Comparison of ENCODE assay signal across 7 mouse cellular contexts in the genomic region with DNA sequence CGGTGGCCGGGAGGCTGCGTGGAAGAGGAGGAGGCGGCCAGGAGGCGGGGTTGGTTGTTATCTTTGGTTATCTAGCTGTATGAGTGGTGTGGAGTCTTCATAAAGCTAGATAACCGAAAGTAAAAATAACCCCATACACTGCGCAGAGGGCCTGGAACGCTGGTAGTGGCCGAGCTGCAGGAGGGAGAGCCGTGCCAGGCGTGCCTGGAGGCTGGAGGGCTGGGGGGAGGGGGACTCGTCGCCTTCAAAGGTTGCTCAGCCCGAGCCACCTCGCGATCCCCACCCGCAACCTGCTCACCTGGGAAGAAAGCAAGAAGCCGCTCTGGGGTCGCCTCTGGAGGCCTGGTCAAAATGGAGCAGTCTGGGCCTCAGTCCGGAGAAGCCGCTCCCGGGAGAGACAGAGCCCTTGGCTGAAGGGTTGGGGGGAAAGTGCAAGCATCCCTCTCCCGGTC. TPM values are rescaled to one million over a fixed set of nuclear protein-coding genes. Genes with fewer than 3 reads are reported as not detected.
DNase-seq lines count a peak whose midpoint lies in the region; ATAC-seq and TF ChIP-seq lines count a peak whose summit lies in the region.

No protein-coding gene starts in this region.

- peak overlapping the region; percentile 14; the same call in 1 of the 2 replicates for H3K4me2 ChIP-seq in embryonic facial prominence, embryonic 11.5 days (ENCODE audit: low read depth, low read length)
- peak overlapping the region; percentile 59 for H3K4me2 ChIP-seq in intestine, postnatal 0 days (replicated peaks; ENCODE audit: low read depth)
- H3K4me2 ChIP-seq in neural tube, embryonic 12.5 days (replicated peaks): peak overlapping the region; percentile 81

- peak overlapping the region; percentile 73; the same call in 1 of the 2 replicates for H3K4me3 ChIP-seq in testis, adult 2 months (ENCODE audit: control insufficient read depth, low read depth, low read length)
- H3K4me3 ChIP-seq in embryonic facial prominence, embryonic 11.5 days (ENCODE audit: low read depth, low read length): peak overlapping the region; percentile 25
- H3K4me3 ChIP-seq in intestine, postnatal 0 days (ENCODE audit: low read depth, low read length): peak overlapping the region; percentile 38
- peak overlapping the region; percentile 76 for H3K4me3 ChIP-seq in neural tube, embryonic 12.5 days

- H3K27ac ChIP-seq in testis, adult 2 months (ENCODE audit: control insufficient read depth, insufficient read depth, low read depth, low read length): no peak overlapping the region
- H3K27ac ChIP-seq in embryonic facial prominence, embryonic 11.5 days (replicated peaks; ENCODE audit: low read depth, low read length): no peak overlapping the region
- H3K27ac ChIP-seq in intestine, postnatal 0 days (ENCODE audit: low read depth, low read length): no peak overlapping the region
- peak overlapping the region; percentile 87 for H3K27ac ChIP-seq in neural tube, embryonic 12.5 days

- H3K9me3 ChIP-seq in embryonic facial prominence, embryonic 11.5 days (replicated peaks; ENCODE audit: control insufficient read depth, low read length): no peaks in the 10 kb centered on the region
- H3K9me3 ChIP-seq in intestine, postnatal 0 days (ENCODE audit: control insufficient read depth): no peaks in the 10 kb centered on the region
- H3K9me3 ChIP-seq in neural tube, embryonic 12.5 days: no peaks in the 10 kb centered on the region

- TF ChIP-seq POLR2A in testis, adult 2 months (IDR thresholded peaks at IDR 0.05; ENCODE audit: control insufficient read depth, low read depth, low read length): no peak

- 0 out of 2 replicates have a peak overlapping the region, but pooled peaks have one; percentile 36 for H3K9ac ChIP-seq in embryonic facial prominence, embryonic 11.5 days (replicated peaks; ENCODE audit: low read length)
- H3K9ac ChIP-seq in intestine, postnatal 0 days (ENCODE audit: low read depth, low read length): no peak overlapping the region
- H3K9ac ChIP-seq in neural tube, embryonic 12.5 days: peak overlapping the region; percentile 99

- ATAC-seq in embryonic facial prominence, embryonic 11.5 days (replicated peaks; ENCODE audit: insufficient number of reproducible peaks, low FRiP score, low TSS enrichment, low read depth): no peak
- ATAC-seq in intestine, postnatal 0 days: no peak
- no peak for ATAC-seq in neural tube, embryonic 12.5 days (ENCODE audit: low FRiP score, low read depth)

- WGBS in embryonic facial prominence, embryonic 11.5 days: under 1% methylated on average over 23 of the region's 23 CpGs
- WGBS in intestine, postnatal 0 days: under 1% methylated on average over 23 of the region's 23 CpGs
- under 1% methylated on average over 23 of the region's 23 CpGs for WGBS in neural tube, embryonic 12.5 days

- peaks cover 18% of the 10 kb centered on the region for H3K4me1 ChIP-seq in testis, adult 2 months (ENCODE audit: control insufficient read depth, insufficient read depth, low read length)
- H3K4me1 ChIP-seq in embryonic facial prominence, embryonic 11.5 days (ENCODE audit: control insufficient read depth, insufficient read depth, low read length): no peaks in the 10 kb centered on the region
- peaks cover 8% of the 10 kb centered on the region; the same call in 1 of the 2 replicates for H3K4me1 ChIP-seq in intestine, postnatal 0 days (replicated peaks; ENCODE audit: control insufficient read depth, insufficient read depth, low read length)
- H3K4me1 ChIP-seq in neural tube, embryonic 12.5 days: peaks cover 29% of the 10 kb centered on the region

- no peaks in the 10 kb centered on the region for H3K36me3 ChIP-seq in testis, adult 2 months (ENCODE audit: control insufficient read depth, insufficient read depth, low read length)
- no peaks in the 10 kb centered on the region for H3K36me3 ChIP-seq in embryonic facial prominence, embryonic 11.5 days (replicated peaks; ENCODE audit: control insufficient read depth, insufficient read depth, low read depth, low read length)
- H3K36me3 ChIP-seq in intestine, postnatal 0 days (ENCODE audit: control insufficient read depth, insufficient read depth): no peaks in the 10 kb centered on the region
- peaks cover 36% of the 10 kb centered on the region for H3K36me3 ChIP-seq in neural tube, embryonic 12.5 days

- peaks cover 2% of the 10 kb centered on the region; the same call in 1 of the 2 replicates for H3K27me3 ChIP-seq in testis, adult 2 months (ENCODE audit: control insufficient read depth, insufficient read depth, low read length)
- peaks cover 84% of the 10 kb centered on the region for H3K27me3 ChIP-seq in embryonic facial prominence, embryonic 11.5 days (ENCODE audit: control insufficient read depth, insufficient read depth, low read length)
- peaks cover 94% of the 10 kb centered on the region for H3K27me3 ChIP-seq in intestine, postnatal 0 days (replicated peaks; ENCODE audit: control insufficient read depth, insufficient read depth, low read length)
- H3K27me3 ChIP-seq in neural tube, embryonic 12.5 days (replicated peaks): peaks cover 70% of the 10 kb centered on the region

- TF ChIP-seq CTCF in testis, adult 2 months (IDR thresholded peaks at IDR 0.05; ENCODE audit: control insufficient read depth, insufficient read depth, insufficient replicate concordance, low read depth, low read length): no peak
- no peak for TF ChIP-seq CTCF in intestine, postnatal 0 days (IDR thresholded peaks at IDR 0.05; ENCODE audit: low read depth)

- DNase-seq in testis, postnatal 14 days (ENCODE audit: low spot score): no peak
- no peak for DNase-seq in embryonic facial prominence, embryonic 11.5 days (ENCODE audit: low spot score)
- DNase-seq in left cerebral cortex, adult 8-10 months (ENCODE audit: low spot score in 2 of 2): no peak
- DNase-seq in frontal cortex, postnatal 25 days (ENCODE audit: low spot score in 2 of 2): no peak

RNA-seq across cellular contexts. Expression of a gene that starts 38.9 kb away (rescaled TPM):
- 3.3 and 3.9 TPM in 2 replicates for polyA plus RNA-seq in testis, adult 2 months (2012; rRNA removed)
- polyA plus RNA-seq in embryonic facial prominence, embryonic 11.5 days (2014; fragmentation: Nextera tagmentation; extraction: Ambion mirVana): 0.25 and 0.26 TPM in 2 replicates
- polyA plus RNA-seq in intestine, postnatal 0 days (2015; fragmentation: Nextera tagmentation; extraction: Ambion mirVana): 0.60 and 0.65 TPM in 2 replicates
- polyA plus RNA-seq in neural tube, embryonic 12.5 days (2016; fragmentation: Nextera tagmentation; extraction: Ambion mirVana): 0.32 and 0.79 TPM in 2 replicates
- not detected for total RNA-seq in left cerebral cortex, adult 8-10 months (2022)

Comparison
In these comparisons a context has a peak if more than half of its experiments do, and no peak if none do; other contexts are left out.
1. H3K4me3 ChIP-seq: peak in every context shown above with its lines; median percentile 76 in neural tube, embryonic 12.5 days; 73 in testis, adult 2 months; 38 in intestine, postnatal 0 days; 25 in embryonic facial prominence, embryonic 11.5 days.
2. H3K4me2 ChIP-seq: peak in every context shown above with its lines; median percentile 81 in neural tube, embryonic 12.5 days; 59 in intestine, postnatal 0 days; 14 in embryonic facial prominence, embryonic 11.5 days.